Mouse (Mus musculus) E14TG2a.4 (cell line): ENCODE data around the gene Ccr2.

Source experiments
- CTCF ChIP-seq: conservative IDR thresholded peaks from 2 replicates; pipeline ENCODE4 v1.5.1; 2014; ENCODE audit warnings: low read length
- NANOG ChIP-seq: IDR thresholded peaks from 2 replicates; pipeline ENCODE4 v1.6.1; 2014; ENCODE audit warnings: borderline replicate concordance, low read length, mixed read lengths

DNA sequence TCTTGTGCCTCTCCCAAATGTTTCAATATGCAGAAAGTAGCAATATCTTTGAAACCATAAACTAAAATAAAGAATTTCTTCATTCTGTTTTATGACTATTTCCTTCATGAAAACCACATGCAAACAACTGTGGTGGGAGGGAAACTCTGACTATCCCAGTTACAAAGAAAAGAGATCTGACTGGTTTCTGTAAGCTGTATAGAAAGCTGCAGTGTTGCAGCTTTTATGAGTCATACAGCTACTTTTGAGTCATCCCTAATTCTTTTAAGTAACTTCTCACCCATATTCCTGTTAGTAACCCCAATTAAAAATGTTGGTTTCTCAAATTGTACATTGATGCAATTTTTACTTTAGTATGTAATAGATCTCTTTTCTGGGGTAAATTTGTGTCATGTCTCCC lies 44.6 kb downstream of the Ccr2 start:
- TF ChIP-seq CTCF: no peak
- no peak for TF ChIP-seq NANOG
